Comparison of ENCODE assay signal across 26 mouse cellular contexts in the genomic region with DNA sequence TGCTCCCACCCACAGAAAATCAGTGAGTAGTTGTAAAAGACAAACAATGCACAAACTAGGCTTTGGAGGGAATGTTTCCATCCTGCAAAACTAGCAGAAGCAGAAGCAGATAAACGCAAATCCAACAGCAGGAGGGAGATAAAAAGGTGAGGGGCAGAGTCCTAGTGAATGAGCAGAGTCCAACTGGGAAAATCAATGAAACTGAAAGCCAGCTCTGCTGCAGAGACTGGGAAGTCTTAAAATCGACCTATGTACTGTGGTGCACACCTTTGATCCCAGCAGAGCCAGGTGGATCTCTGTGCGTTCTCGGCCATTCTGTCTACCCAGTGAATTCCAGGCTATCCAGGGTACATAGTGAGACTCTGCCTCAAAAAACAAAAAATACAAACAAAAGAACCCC. TPM values are rescaled to one million over a fixed set of nuclear protein-coding genes. Genes with fewer than 3 reads are reported as not detected.
DNase-seq lines count a peak whose midpoint lies in the region; ATAC-seq and TF ChIP-seq lines count a peak whose summit lies in the region.
"Had no signal": no experiment of that assay in that cellular context is flagged by ENCODE, and none has a peak within 500 bp of the region (broad histone marks: within the 10 kb centered on the region; RNA-seq: fewer than 3 reads in every experiment).

No protein-coding gene starts in this region.

- H3K27ac ChIP-seq in liver, adult 2 months (replicated peaks; ENCODE audit: insufficient read depth, low read depth, low read length): peak overlapping the region; percentile 68; the same call in 1 of the 2 replicates
- peak overlapping the region; percentile 6; the same call in 1 of the 2 replicates for H3K27ac ChIP-seq in intestine, postnatal 0 days (ENCODE audit: low read depth, low read length)
- H3K27ac ChIP-seq in liver, embryonic 14.5 days: no peak overlapping the region
- H3K27ac ChIP-seq in small intestine, adult 2 months (ENCODE audit: insufficient read depth, low read depth, low read length): peak overlapping the region; percentile 76
- H3K27ac ChIP-seq: embryonic facial prominence, embryonic 13.5 days; forebrain, embryonic 12.5 days; heart, adult 2 months; heart, embryonic 15.5 days had no signal

- H3K9me3 ChIP-seq in intestine, postnatal 0 days (ENCODE audit: control insufficient read depth): no peaks in the 10 kb centered on the region
- no peaks in the 10 kb centered on the region for H3K9me3 ChIP-seq in liver, embryonic 14.5 days (ENCODE audit: control insufficient read depth, low read length)
- H3K9me3 ChIP-seq: embryonic facial prominence, embryonic 13.5 days; forebrain, embryonic 12.5 days; G1E; heart, embryonic 15.5 days had no signal

- WGBS in liver, adult 2 months: 26% methylated on average over 4 of the region's 4 CpGs
- 42% methylated on average over 4 of the region's 4 CpGs for WGBS in intestine, postnatal 0 days
- 52% methylated on average over 4 of the region's 4 CpGs for WGBS in liver, embryonic 14.5 days (ENCODE audit: insufficient replicate concordance)
- WGBS in small intestine, adult 2 months: 29% methylated on average over 4 of the region's 4 CpGs

- H3K9ac ChIP-seq in liver, adult 2 months (ENCODE audit: low read depth, low read length): no peak overlapping the region
- H3K9ac ChIP-seq in intestine, postnatal 0 days (ENCODE audit: low read depth, low read length): no peak overlapping the region
- H3K9ac ChIP-seq in liver, embryonic 14.5 days (replicated peaks): no peak overlapping the region
- H3K9ac ChIP-seq: embryonic facial prominence, embryonic 13.5 days; forebrain, embryonic 12.5 days; heart, embryonic 15.5 days had no signal

- TF ChIP-seq EP300 in liver, embryonic 14.5 days (IDR thresholded peaks at IDR 0.05; ENCODE audit: low read depth): no peak

- H3K4me1 ChIP-seq in liver, adult 2 months (ENCODE audit: control insufficient read depth, insufficient read depth, low read length): peaks cover 5% of the 10 kb centered on the region
- no peaks in the 10 kb centered on the region for H3K4me1 ChIP-seq in intestine, postnatal 0 days (replicated peaks; ENCODE audit: control insufficient read depth, insufficient read depth, low read length)
- no peaks in the 10 kb centered on the region; a peak in 1 of 4 replicates for H3K4me1 ChIP-seq in liver, embryonic 14.5 days (replicated peaks; ENCODE audit: control insufficient read depth in 2 of 2, insufficient read depth in 2 of 2, low read length in 1 of 2)
- H3K4me1 ChIP-seq in small intestine, adult 2 months (ENCODE audit: control insufficient read depth, insufficient read depth, insufficient read length, low read length): peaks cover 12% of the 10 kb centered on the region
- H3K4me1 ChIP-seq: heart, embryonic 15.5 days had no signal

- no peak overlapping the region for H3K4me3 ChIP-seq in liver, adult 2 months (ENCODE audit: insufficient read depth, low read depth, low read length)
- no peak overlapping the region for H3K4me3 ChIP-seq in intestine, postnatal 0 days (ENCODE audit: low read depth, low read length)
- H3K4me3 ChIP-seq in liver, embryonic 14.5 days (ENCODE audit: insufficient read depth in 1 of 2, low read depth in 2 of 2, low read length in 2 of 2): no peak overlapping the region
- no peak overlapping the region for H3K4me3 ChIP-seq in small intestine, adult 2 months (ENCODE audit: low read depth, low read length)
- H3K4me3 ChIP-seq: embryonic facial prominence, embryonic 13.5 days; forebrain, embryonic 12.5 days; heart, adult 2 months; heart, embryonic 15.5 days had no signal

- TF ChIP-seq CTCF in liver, adult 2 months (IDR thresholded peaks at IDR 0.05; ENCODE audit: low read depth, low read length): no peak
- TF ChIP-seq CTCF in intestine, postnatal 0 days (IDR thresholded peaks at IDR 0.05; ENCODE audit: low read depth): no peak
- TF ChIP-seq CTCF in liver, embryonic 14.5 days (IDR thresholded peaks at IDR 0.05; ENCODE audit: low read depth): no peak
- no peak for TF ChIP-seq CTCF in small intestine, adult 2 months (IDR thresholded peaks at IDR 0.05; ENCODE audit: extremely low read depth, insufficient read length, insufficient replicate concordance, low read depth, low read length)

- no peaks in the 10 kb centered on the region for H3K27me3 ChIP-seq in liver, adult 2 months (ENCODE audit: control insufficient read depth, insufficient read depth, low read length)
- H3K27me3 ChIP-seq in intestine, postnatal 0 days (replicated peaks; ENCODE audit: control insufficient read depth, insufficient read depth, low read length): no peaks in the 10 kb centered on the region
- H3K27me3 ChIP-seq in liver, embryonic 14.5 days (ENCODE audit: control insufficient read depth, insufficient read depth, low read length): no peaks in the 10 kb centered on the region
- H3K27me3 ChIP-seq in small intestine, adult 2 months (ENCODE audit: control insufficient read depth, insufficient read depth, low read length): no peaks in the 10 kb centered on the region

- peak; percentile 89 for ATAC-seq in intestine, postnatal 0 days
- peak; percentile 71; the same call in 1 of the 2 replicates for ATAC-seq in liver, embryonic 14.5 days (ENCODE audit: insufficient read depth)
- ATAC-seq: CD4-positive, CD25-positive, alpha-beta regulatory T cell, adult 4 months; forebrain, embryonic 16.5 days had no signal

- H3K4me2 ChIP-seq in intestine, postnatal 0 days (replicated peaks; ENCODE audit: low read depth): no peak overlapping the region
- H3K4me2 ChIP-seq in liver, embryonic 14.5 days (ENCODE audit: low read depth): no peak overlapping the region
- H3K4me2 ChIP-seq: embryonic facial prominence, embryonic 13.5 days; forebrain, embryonic 12.5 days; heart, embryonic 11.5 days; heart, embryonic 15.5 days had no signal

- peak; percentile 97 for DNase-seq in liver, adult 2 months (ENCODE audit: extremely low read depth, low read depth, low spot score)
- no peak for DNase-seq in liver
- peak in 2 of 3 experiments; percentile 14 to 32 for DNase-seq in liver, embryonic 14.5 days (ENCODE audit: low read depth in 3 of 3, low spot score in 3 of 3)
- no peak for DNase-seq in lung, postnatal 4 days
- no peak for DNase-seq in thymus, adult 18-20 months
- DNase-seq in right cerebral cortex, postnatal 25 days: no peak
- DNase-seq: adrenal gland, postnatal 10 days; B cell, adult 2 months; cerebellum, adult 11-12 months; cerebellum, adult 9-10 months; cerebellum, postnatal 25 days; gastrocnemius, postnatal 14 days; heart, adult 2 months; heart, postnatal 14 days had no signal

- H3K79me2 ChIP-seq in liver, adult 2 months (ENCODE audit: control insufficient read depth, insufficient read depth, low read length): no peaks in the 10 kb centered on the region

- no peaks in the 10 kb centered on the region for H3K36me3 ChIP-seq in liver, adult 2 months (ENCODE audit: control insufficient read depth, insufficient read depth, low read length)
- H3K36me3 ChIP-seq in intestine, postnatal 0 days (ENCODE audit: control insufficient read depth, insufficient read depth): no peaks in the 10 kb centered on the region
- H3K36me3 ChIP-seq in liver, embryonic 14.5 days (replicated peaks; ENCODE audit: control insufficient read depth, insufficient read depth, low read depth): no peaks in the 10 kb centered on the region
- no peaks in the 10 kb centered on the region for H3K36me3 ChIP-seq in small intestine, adult 2 months (ENCODE audit: control insufficient read depth, insufficient read depth, low read length)
- H3K36me3 ChIP-seq: embryonic facial prominence, embryonic 13.5 days; forebrain, embryonic 12.5 days; G1E; heart, embryonic 15.5 days had no signal

- no peak for TF ChIP-seq POLR2A in liver, adult 2 months (IDR thresholded peaks at IDR 0.05; ENCODE audit: extremely low read depth, insufficient read depth, low read length)
- no peak for TF ChIP-seq POLR2A in small intestine, adult 2 months (IDR thresholded peaks at IDR 0.05; ENCODE audit: low read depth, low read length)

RNA-seq across cellular contexts. Expression of gene Nphs1, which starts 16.9 kb away (rescaled TPM):
- under 0.01 TPM in 1 of 2 replicates, not detected in the other for total RNA-seq in liver, adult 2 months (2014; rRNA removed)
- not detected in 2 replicates for polyA plus RNA-seq in liver, adult 2 months (2012; rRNA removed)
- 0.10 TPM in 1 of 2 replicates, not detected in the other for polyA plus RNA-seq in intestine, postnatal 0 days (2015; fragmentation: Nextera tagmentation; extraction: Ambion mirVana)
- polyA plus RNA-seq in liver, embryonic 14.5 days (2012; rRNA removed): 0.03 TPM in 2 replicates
- polyA plus RNA-seq in liver, embryonic 14.5 days (2014; fragmentation: Nextera tagmentation; extraction: Ambion mirVana): 0.08 and 0.19 TPM in 2 replicates
- 0.14 and 7.6 TPM in 2 replicates for polyA plus RNA-seq in small intestine, adult 2 months (2012; rRNA removed)
- total RNA-seq: adrenal gland, postnatal 10 days; gastrocnemius, adult 18-20 months; gastrocnemius, postnatal 14 days; heart, adult 2 months; heart, postnatal 14 days had no signal
- polyA plus RNA-seq: CD4-positive, CD25-positive, alpha-beta regulatory T cell, adult 4 months; forebrain, embryonic 16.5 days; G1E; gonadal fat pad, adult 2 months had no signal

RNA-seq across cellular contexts. Expression of gene Kirrel2, which starts 17.5 kb away (rescaled TPM):
- total RNA-seq in liver, adult 2 months (2014; rRNA removed): not detected in 2 replicates
- polyA plus RNA-seq in liver, adult 2 months (2012; rRNA removed): not detected in 2 replicates
- polyA plus RNA-seq in intestine, postnatal 0 days (2015; fragmentation: Nextera tagmentation; extraction: Ambion mirVana): 0.08 and 0.09 TPM in 2 replicates
- 0.10 and 0.30 TPM in 2 replicates for polyA plus RNA-seq in liver, embryonic 14.5 days (2012; rRNA removed)
- 0.18 TPM in 1 of 2 replicates, not detected in the other for polyA plus RNA-seq in liver, embryonic 14.5 days (2014; fragmentation: Nextera tagmentation; extraction: Ambion mirVana)
- 0.18 and 0.27 TPM in 2 replicates for polyA plus RNA-seq in small intestine, adult 2 months (2012; rRNA removed)
- total RNA-seq: adrenal gland, postnatal 10 days; G1E; gastrocnemius, adult 18-20 months; gastrocnemius, postnatal 14 days; heart, adult 2 months; heart, postnatal 14 days; hematopoietic stem cell, adult 5-6 weeks had no signal
- polyA plus RNA-seq: CD4-positive, CD25-positive, alpha-beta regulatory T cell, adult 4 months; G1E; gonadal fat pad, adult 2 months; heart, adult 2 months had no signal

RNA-seq across cellular contexts. Expression of gene Prodh2, which starts 18.4 kb away (rescaled TPM):
- total RNA-seq in liver, adult 2 months (2014; rRNA removed): 220 and 232 TPM in 2 replicates
- 416 and 432 TPM in 2 replicates for polyA plus RNA-seq in liver, adult 2 months (2012; rRNA removed)
- 3.9 and 5.4 TPM in 2 replicates for polyA plus RNA-seq in intestine, postnatal 0 days (2015; fragmentation: Nextera tagmentation; extraction: Ambion mirVana)
- polyA plus RNA-seq in liver, embryonic 14.5 days (2012; rRNA removed): 47.9 and 52.1 TPM in 2 replicates
- 33.8 and 41.4 TPM in 2 replicates for polyA plus RNA-seq in liver, embryonic 14.5 days (2014; fragmentation: Nextera tagmentation; extraction: Ambion mirVana)
- 0.67 and 19.4 TPM in 2 replicates for polyA plus RNA-seq in small intestine, adult 2 months (2012; rRNA removed)
- total RNA-seq: G1E; gastrocnemius, adult 18-20 months; gastrocnemius, postnatal 14 days; heart, adult 2 months; heart, postnatal 14 days; hematopoietic stem cell, adult 5-6 weeks had no signal
- polyA plus RNA-seq: CD4-positive, CD25-positive, alpha-beta regulatory T cell, adult 4 months; embryonic facial prominence, embryonic 13.5 days; forebrain, embryonic 12.5 days; forebrain, embryonic 16.5 days; G1E; heart, adult 2 months had no signal

RNA-seq across cellular contexts. Expression of gene Aplp1, which starts 29.7 kb away (rescaled TPM):
- total RNA-seq in liver, adult 2 months (2014; rRNA removed): 0.18 and 0.74 TPM in 2 replicates
- polyA plus RNA-seq in liver, adult 2 months (2012; rRNA removed): 0.65 and 0.70 TPM in 2 replicates
- 28.2 and 30.1 TPM in 2 replicates for polyA plus RNA-seq in intestine, postnatal 0 days (2015; fragmentation: Nextera tagmentation; extraction: Ambion mirVana)
- 2.9 and 4.0 TPM in 2 replicates for polyA plus RNA-seq in liver, embryonic 14.5 days (2012; rRNA removed)
- polyA plus RNA-seq in liver, embryonic 14.5 days (2014; fragmentation: Nextera tagmentation; extraction: Ambion mirVana): 3.5 and 4.5 TPM in 2 replicates
- polyA plus RNA-seq in small intestine, adult 2 months (2012; rRNA removed): 32.1 and 193 TPM in 2 replicates
- total RNA-seq: hematopoietic stem cell, adult 5-6 weeks had no signal
- polyA plus RNA-seq: G1E had no signal

RNA-seq across cellular contexts. Expression of gene Nfkbid, which starts 53.5 kb away (rescaled TPM):
- 0.55 and 1.0 TPM in 2 replicates for total RNA-seq in liver, adult 2 months (2014; rRNA removed)
- 0.52 and 0.92 TPM in 2 replicates for polyA plus RNA-seq in liver, adult 2 months (2012; rRNA removed)
- polyA plus RNA-seq in intestine, postnatal 0 days (2015; fragmentation: Nextera tagmentation; extraction: Ambion mirVana): 1.2 and 1.3 TPM in 2 replicates
- polyA plus RNA-seq in liver, embryonic 14.5 days (2012; rRNA removed): 0.92 and 1.2 TPM in 2 replicates
- polyA plus RNA-seq in liver, embryonic 14.5 days (2014; fragmentation: Nextera tagmentation; extraction: Ambion mirVana): 0.69 and 1.1 TPM in 2 replicates
- 5.0 and 9.2 TPM in 2 replicates for polyA plus RNA-seq in small intestine, adult 2 months (2012; rRNA removed)

Comparison
In these comparisons a context has a peak if more than half of its experiments do, and no peak if none do; other contexts are left out.
1. DNase-seq: peak in liver, adult 2 months (single experiment) and liver, embryonic 14.5 days (2 of 3); none in liver (single experiment), lung, postnatal 4 days (0 of 2), thymus, adult 18-20 months (0 of 2) and right cerebral cortex, postnatal 25 days (single experiment).